Mouse (Mus musculus): Measurements from ENCODE around the gene Marc2. TPM values are rescaled to one million over a fixed set of nuclear protein-coding genes. Genes with fewer than 3 reads are reported as not detected.

Marc2 gene
- polyA plus RNA-seq, 1 experiment from 2014 or later, result 197 TPM

- Histone ChIP-seq H3K36me3 (ENCODE audit: control insufficient read depth, insufficient read depth, low read length) (peaks cover 10% of the 10 kb centered on the region), H3K9ac (ENCODE audit: low read length) (no peak overlapping the region), H3K4me1 (replicated peaks; ENCODE audit: control insufficient read depth, insufficient read depth) (no peaks in the 10 kb centered on the region), H3K9me3 (ENCODE audit: control insufficient read depth, low read length) (no peaks in the 10 kb centered on the region), H3K27ac (replicated peaks) (no peak overlapping the region), H3K4me2 (replicated peaks; ENCODE audit: low read depth) (no peak overlapping the region), H3K27me3 (ENCODE audit: control insufficient read depth, insufficient read depth, low read length) (no peaks in the 10 kb centered on the region), H3K4me3 (ENCODE audit: low read depth, low read length) (no peak overlapping the region)
- DNase-seq (ENCODE audit: low spot score) (peak; percentile 44), ATAC-seq (ENCODE audit: low FRiP score, low TSS enrichment) (no peak)
- 26% methylated on average over 11 of the region's 11 CpGs for WGBS
- TF ChIP-seq CTCF (IDR thresholded peaks at IDR 0.05; ENCODE audit: low read depth) (peak; percentile 80), EP300 (optimal IDR thresholded peaks at IDR 0.05) (no peak)
These were observed 21.2 kb downstream of the Marc2 start for GRCm38 (mm10) chr1:184825093-184825492.

- DNase-seq (ENCODE audit: low spot score) (peak; percentile 95), ATAC-seq (ENCODE audit: low FRiP score, low TSS enrichment) (peak; percentile 94)
- H3K36me3 ChIP-seq (ENCODE audit: control insufficient read depth, insufficient read depth, low read length), result peaks cover 12% of the 10 kb centered on the region; the same call in 1 of the 2 replicates
- no peaks in the 10 kb centered on the region for H3K27me3 ChIP-seq (ENCODE audit: control insufficient read depth, insufficient read depth, low read length)
- no peak overlapping the region for H3K9ac ChIP-seq (ENCODE audit: low read length)
- no peaks in the 10 kb centered on the region for H3K4me1 ChIP-seq (replicated peaks; ENCODE audit: control insufficient read depth, insufficient read depth)
- no peak overlapping the region for H3K27ac ChIP-seq (replicated peaks)
- TF ChIP-seq CTCF (IDR thresholded peaks at IDR 0.05; ENCODE audit: low read depth) (peak; percentile 97), EP300 (optimal IDR thresholded peaks at IDR 0.05) (no peak)
- no peaks in the 10 kb centered on the region for H3K9me3 ChIP-seq (ENCODE audit: control insufficient read depth, low read length)
- no peak overlapping the region for H3K4me3 ChIP-seq (ENCODE audit: low read depth, low read length)
- H3K4me2 ChIP-seq (replicated peaks; ENCODE audit: low read depth), result no peak overlapping the region
- WGBS, result 4% methylated on average over 12 of the region's 12 CpGs
These were observed 21.8 kb downstream of the Marc2 start for GRCm38 (mm10) chr1:184824439-184824851.

DNA sequence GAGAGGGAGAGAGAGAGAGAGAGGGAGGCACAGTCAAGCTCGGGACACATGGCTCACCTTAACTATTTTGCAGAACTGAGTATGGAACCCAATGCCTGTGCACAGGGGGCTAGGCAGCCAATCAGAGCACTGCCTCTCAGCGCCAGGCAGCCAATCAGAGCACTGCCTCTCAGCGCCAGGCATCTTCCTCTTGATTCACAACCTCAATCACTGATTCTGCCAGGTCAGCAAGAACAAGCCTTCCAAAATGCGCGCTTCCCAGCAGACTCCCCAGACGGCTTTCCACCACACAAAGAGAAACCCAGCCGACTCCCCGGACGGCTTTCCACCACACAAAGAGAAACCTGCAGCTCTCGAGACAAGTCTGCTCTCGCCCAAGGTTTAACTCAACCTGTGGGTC is 23.6 kb downstream of the Marc2 start:
- Histone ChIP-seq H3K9ac (ENCODE audit: low read length) (no peak overlapping the region), H3K27me3 (ENCODE audit: control insufficient read depth, insufficient read depth, low read length) (no peaks in the 10 kb centered on the region), H3K4me3 (ENCODE audit: low read depth, low read length) (no peak overlapping the region), H3K27ac (replicated peaks) (0 out of 2 replicates have a peak overlapping the region, but pooled peaks have one; percentile 20), H3K36me3 (ENCODE audit: control insufficient read depth, insufficient read depth, low read length) (peaks cover 12% of the 10 kb centered on the region), H3K9me3 (ENCODE audit: control insufficient read depth, low read length) (no peaks in the 10 kb centered on the region), H3K4me1 (replicated peaks; ENCODE audit: control insufficient read depth, insufficient read depth) (no peaks in the 10 kb centered on the region), H3K4me2 (replicated peaks; ENCODE audit: low read depth) (no peak overlapping the region)
- 22% methylated on average over 11 of the region's 11 CpGs for WGBS
- TF ChIP-seq CTCF (IDR thresholded peaks at IDR 0.05; ENCODE audit: low read depth) (no peak), EP300 (optimal IDR thresholded peaks at IDR 0.05) (no peak)
- ATAC-seq (ENCODE audit: low FRiP score, low TSS enrichment) (peak; percentile 13; the same call in 1 of the 2 replicates), DNase-seq (ENCODE audit: low spot score) (no peak)

DNA sequence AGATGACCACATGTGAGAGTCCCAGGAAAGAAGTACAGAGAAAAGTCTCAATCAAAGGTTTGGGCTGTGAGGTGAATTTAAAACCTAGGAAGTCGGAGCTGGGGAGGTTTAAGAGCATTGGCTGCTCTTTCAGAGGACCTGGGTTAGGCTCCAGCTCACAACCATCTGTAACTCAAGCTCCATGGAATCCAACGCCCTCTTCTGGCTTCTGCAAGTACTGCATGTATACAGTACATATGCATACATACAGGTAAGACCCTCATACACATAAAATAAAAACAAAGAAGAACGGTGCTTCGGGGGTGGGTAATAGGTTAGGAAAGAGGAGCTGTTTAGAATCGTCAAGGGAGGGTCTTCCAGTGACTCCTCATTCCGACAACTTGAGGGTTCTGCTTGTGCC is 28.5 kb downstream of the Marc2 start:
- 84% methylated on average over 6 of the region's 6 CpGs for WGBS
- TF ChIP-seq EP300 (optimal IDR thresholded peaks at IDR 0.05) (no peak), CTCF (IDR thresholded peaks at IDR 0.05; ENCODE audit: low read depth) (peak; percentile 47)
- no peaks in the 10 kb centered on the region for H3K4me1 ChIP-seq (replicated peaks; ENCODE audit: control insufficient read depth, insufficient read depth)
- H3K4me3 ChIP-seq (ENCODE audit: low read depth, low read length), result no peak overlapping the region
- ATAC-seq (ENCODE audit: low FRiP score, low TSS enrichment) (no peak), DNase-seq (ENCODE audit: low spot score) (no peak)
- peaks cover 11% of the 10 kb centered on the region for H3K36me3 ChIP-seq (ENCODE audit: control insufficient read depth, insufficient read depth, low read length)
- H3K27ac ChIP-seq (replicated peaks), result no peak overlapping the region
- no peaks in the 10 kb centered on the region for H3K27me3 ChIP-seq (ENCODE audit: control insufficient read depth, insufficient read depth, low read length)
- H3K4me2 ChIP-seq (replicated peaks; ENCODE audit: low read depth), result no peak overlapping the region
- no peaks in the 10 kb centered on the region for H3K9me3 ChIP-seq (ENCODE audit: control insufficient read depth, low read length)
- no peak overlapping the region for H3K9ac ChIP-seq (ENCODE audit: low read length)

DNA sequence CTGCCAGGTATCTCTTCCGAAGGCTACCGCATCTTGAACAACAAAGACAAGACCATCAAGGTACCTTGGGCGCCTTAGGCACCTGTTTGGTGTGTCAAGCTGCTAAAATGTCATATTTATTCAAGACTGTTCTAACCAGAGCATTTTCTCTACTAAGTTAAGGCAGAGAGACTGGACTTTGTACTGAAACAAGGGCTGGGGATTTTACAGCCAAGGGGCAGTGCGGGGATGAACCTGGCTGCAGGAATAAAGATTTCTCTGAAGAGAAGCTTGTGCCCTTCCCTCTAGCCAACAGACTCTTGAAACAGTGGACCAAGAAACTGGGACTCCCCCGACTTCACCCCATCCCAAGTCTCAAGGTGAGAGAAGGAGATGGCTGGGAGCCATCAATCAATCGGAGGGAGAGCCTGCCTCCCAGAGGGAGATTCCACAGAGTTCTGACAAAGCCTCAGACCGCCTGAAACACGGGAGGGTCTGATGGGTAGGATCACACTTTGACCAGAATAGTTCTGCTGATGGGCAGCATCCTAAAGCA is 34.5 kb downstream of the Marc2 start:
- 0 out of 2 replicates have a peak, but pooled peaks cover 3% of the 10 kb centered on the region for H3K4me1 ChIP-seq (replicated peaks; ENCODE audit: control insufficient read depth, insufficient read depth)
- H3K4me3 ChIP-seq (ENCODE audit: low read depth, low read length), result no peak overlapping the region
- DNase-seq (ENCODE audit: low spot score) (no peak), ATAC-seq (ENCODE audit: low FRiP score, low TSS enrichment) (no peak)
- TF ChIP-seq EP300 (optimal IDR thresholded peaks at IDR 0.05) (no peak), CTCF (IDR thresholded peaks at IDR 0.05; ENCODE audit: low read depth) (no peak)
- no peak overlapping the region for H3K9ac ChIP-seq (ENCODE audit: low read length)
- H3K27ac ChIP-seq (replicated peaks), result no peak overlapping the region
- 68% methylated on average over 8 of the region's 8 CpGs for WGBS
- 0 out of 2 replicates have a peak, but pooled peaks cover 2% of the 10 kb centered on the region for H3K36me3 ChIP-seq (ENCODE audit: control insufficient read depth, insufficient read depth, low read length)
- no peaks in the 10 kb centered on the region for H3K9me3 ChIP-seq (ENCODE audit: control insufficient read depth, low read length)
- no peak overlapping the region for H3K4me2 ChIP-seq (replicated peaks; ENCODE audit: low read depth)
- H3K27me3 ChIP-seq (ENCODE audit: control insufficient read depth, insufficient read depth, low read length), result no peaks in the 10 kb centered on the region

DNA sequence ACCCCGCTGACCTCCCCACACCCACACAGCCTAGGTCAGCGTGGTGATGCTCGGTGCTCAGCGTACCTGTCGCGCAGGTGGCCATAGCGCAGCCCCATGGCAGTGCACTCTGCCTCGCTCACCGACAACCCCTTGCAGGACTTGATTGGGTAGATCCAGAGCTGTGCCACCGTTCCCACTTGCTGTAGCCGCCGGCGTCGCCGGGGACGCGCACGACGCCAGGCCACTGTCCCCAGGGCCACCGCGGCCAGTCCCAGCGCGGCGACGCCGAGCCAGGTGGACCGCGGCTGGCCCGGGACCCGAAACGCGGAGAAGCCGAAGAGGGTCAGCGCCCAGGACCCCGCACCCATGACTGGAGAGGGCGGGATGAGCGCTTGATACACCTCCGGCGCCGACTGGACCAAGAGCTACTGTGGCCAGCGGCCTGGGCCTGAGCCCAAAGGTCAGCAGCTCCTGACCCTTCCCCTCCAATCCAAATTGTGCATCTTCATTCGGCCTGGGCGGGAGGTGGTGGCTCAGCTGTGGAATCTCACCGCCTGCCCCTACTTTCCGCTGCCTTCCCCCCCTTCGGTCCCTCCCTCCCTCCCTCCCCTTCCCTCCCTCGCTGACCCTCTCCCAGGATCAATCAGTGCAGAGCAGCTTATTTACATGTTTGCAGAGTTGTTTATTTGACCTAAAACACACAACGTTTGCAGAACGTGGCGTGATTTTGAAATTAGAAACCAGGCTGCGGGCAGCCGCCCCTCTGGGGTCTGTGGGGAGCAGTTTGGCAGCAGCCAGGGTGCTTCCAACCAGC is 35.3 kb downstream of the Marc2 start, which contains the start of gene Marc1:
Gene Marc1 (minus strand): TSS at position 534 of the 796 bp plus-strand sequence.
- ATAC-seq (ENCODE audit: low FRiP score, low TSS enrichment), result peak; percentile 38
- H3K4me3 ChIP-seq (ENCODE audit: low read depth, low read length), result peak within 1 kb of the TSS; percentile 18; the same call in 1 of the 2 replicates
- H3K27ac ChIP-seq (replicated peaks), result no peak within 1 kb of the TSS
- 0 out of 2 replicates have a peak, but pooled peaks cover 3% of the 10 kb centered on the region for H3K4me1 ChIP-seq (replicated peaks; ENCODE audit: control insufficient read depth, insufficient read depth)
- no peak within 1 kb of the TSS for H3K9ac ChIP-seq (ENCODE audit: low read length)
- TF ChIP-seq CTCF (IDR thresholded peaks at IDR 0.05; ENCODE audit: low read depth) (no peak), EP300 (optimal IDR thresholded peaks at IDR 0.05) (no peak)
- 8% methylated on average over 52 of the region's 52 CpGs for WGBS
- DNase-seq (ENCODE audit: low spot score), result no peak
- H3K9me3 ChIP-seq (ENCODE audit: control insufficient read depth, low read length), result no peaks in the 10 kb centered on the region
- peak within 1 kb of the TSS; percentile 47 for H3K4me2 ChIP-seq (replicated peaks; ENCODE audit: low read depth)
- no peaks in the 10 kb centered on the region for H3K27me3 ChIP-seq (ENCODE audit: control insufficient read depth, insufficient read depth, low read length)
- H3K36me3 ChIP-seq (ENCODE audit: control insufficient read depth, insufficient read depth, low read length), result no peaks in the 10 kb centered on the region

Measured in stomach, postnatal 0 days (tissue).